Mouse (Mus musculus) E14TG2a.4 (cell line): ENCODE measurements around the gene Alg13.

ENCODE experiments used
- H3K27me3 ChIP-seq: 2 replicates; pipeline ENCODE4 v1.6.1; 2014; ENCODE audit warnings: low read length, control low read depth; ENCODE audit not compliant: insufficient read depth
- H3K36me3 ChIP-seq: 2 replicates; pipeline ENCODE4 v1.6.1; 2014; ENCODE audit warnings: low read length, control low read depth; ENCODE audit not compliant: insufficient read depth
- H3K4me1 ChIP-seq: replicated peaks from 2 replicates; pipeline ENCODE4 v1.6.1; 2014; ENCODE audit warnings: low read depth, low read length, control low read depth
- H3K4me3 ChIP-seq: replicated peaks from 2 replicates; pipeline ENCODE4 v1.5.1; 2014; ENCODE audit warnings: mild to moderate bottlenecking, low read length
- H3K9me3 ChIP-seq: 2 replicates; pipeline ENCODE4 v1.6.1; 2014; ENCODE audit warnings: low read length, control low read depth
- CTCF ChIP-seq: conservative IDR thresholded peaks from 2 replicates; pipeline ENCODE4 v1.5.1; 2014; ENCODE audit warnings: low read length
- NANOG ChIP-seq: IDR thresholded peaks from 2 replicates; pipeline ENCODE4 v1.6.1; 2014; ENCODE audit warnings: borderline replicate concordance, low read length, mixed read lengths
- POU5F1 ChIP-seq: IDR thresholded peaks from 2 replicates; pipeline ENCODE4 v1.6.1; 2014; ENCODE audit warnings: low read length, borderline replicate concordance

Gene Alg13

DNA sequence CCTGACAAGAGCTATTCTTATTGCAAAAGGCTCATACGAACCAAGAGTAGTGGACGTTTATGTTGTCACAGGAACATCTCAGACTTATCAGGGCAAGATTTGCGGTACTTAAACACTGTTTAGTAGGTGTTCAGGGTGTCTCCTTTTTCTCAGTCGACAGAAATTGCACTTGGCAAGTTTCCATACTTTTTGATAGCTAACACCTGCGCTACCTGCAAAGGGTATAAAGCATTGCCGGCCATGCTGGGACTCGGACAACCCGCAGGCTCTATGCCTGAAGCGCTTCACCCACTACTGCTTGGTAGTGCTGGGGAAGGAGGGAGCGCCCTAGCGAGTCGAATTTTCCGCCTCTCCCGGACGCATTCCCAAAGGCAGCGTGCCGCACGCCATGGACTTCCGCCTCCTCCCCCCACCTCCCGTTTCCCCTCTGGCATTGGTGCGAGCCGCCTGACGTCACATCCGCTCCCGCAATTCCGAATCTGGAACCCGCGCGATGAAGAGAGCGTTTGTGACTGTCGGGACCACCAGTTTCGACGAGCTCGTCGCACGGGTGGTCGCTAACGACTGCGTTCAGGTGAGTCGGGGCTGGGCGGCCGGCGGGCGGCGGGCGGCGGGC lies at the start of gene Alg13:
Gene Alg13 (plus strand): TSS at position 257 of the 616 bp plus-strand sequence.
- Histone ChIP-seq H3K9me3 (no peaks in the 10 kb centered on the region), H3K27me3 (no peaks in the 10 kb centered on the region), H3K4me3 (peak within 1 kb of the TSS; percentile 89), H3K4me1 (peaks cover 45% of the 10 kb centered on the region), H3K36me3 (peaks cover 27% of the 10 kb centered on the region)
- TF ChIP-seq POU5F1 (no peak), CTCF (no peak), NANOG (no peak)

DNA sequence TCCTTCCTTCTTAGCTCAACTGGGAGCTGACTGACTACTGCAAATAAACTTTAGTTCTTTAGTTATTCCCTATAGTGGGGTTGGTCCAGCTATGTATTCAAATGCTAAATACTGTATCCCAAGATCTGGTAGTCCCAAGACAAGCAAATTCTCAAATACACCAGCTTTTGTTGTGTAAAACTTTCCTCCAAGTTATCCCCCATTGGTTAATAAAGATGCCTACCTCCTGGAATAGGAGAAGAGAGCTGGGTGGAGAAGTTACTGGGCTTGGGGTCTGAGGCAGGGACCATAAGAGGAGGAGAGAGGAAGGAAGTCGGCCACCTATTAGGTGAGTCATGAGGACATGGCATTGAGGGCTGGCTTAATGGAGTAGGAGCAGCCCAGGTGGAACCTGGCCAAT lies 49.0 kb upstream of the Alg13 start:
- Histone ChIP-seq H3K9me3 (no peaks in the 10 kb centered on the region), H3K4me1 (peaks cover 23% of the 10 kb centered on the region), H3K36me3 (no peaks in the 10 kb centered on the region), H3K4me3 (no peak overlapping the region), H3K27me3 (no peaks in the 10 kb centered on the region)
- TF ChIP-seq POU5F1, result no peak
- no peak for TF ChIP-seq CTCF
- no peak for TF ChIP-seq NANOG

DNA sequence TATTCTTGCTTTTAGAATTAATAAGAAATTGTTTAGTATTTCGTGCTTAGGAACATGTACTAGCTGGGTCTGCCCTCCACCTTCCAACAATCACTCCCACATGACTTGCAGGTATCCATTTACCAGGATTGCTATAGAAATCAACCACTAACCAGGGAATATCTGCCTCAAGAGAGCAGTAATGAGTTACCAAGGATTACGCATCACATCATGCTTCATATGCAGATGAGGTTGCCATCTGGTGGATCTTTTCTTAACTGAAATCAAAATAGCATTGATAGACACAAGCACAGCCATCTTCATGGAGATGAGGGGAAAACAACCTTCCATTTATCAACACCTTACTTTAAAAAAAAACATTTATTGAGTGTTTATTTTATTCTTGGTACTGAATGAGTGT lies 16.1 kb upstream of the Alg13 start:
- Histone ChIP-seq H3K9me3 (no peaks in the 10 kb centered on the region), H3K4me1 (no peaks in the 10 kb centered on the region), H3K4me3 (no peak overlapping the region), H3K36me3 (no peaks in the 10 kb centered on the region), H3K27me3 (no peaks in the 10 kb centered on the region)
- no peak for TF ChIP-seq NANOG
- no peak for TF ChIP-seq POU5F1
- TF ChIP-seq CTCF, result no peak

DNA sequence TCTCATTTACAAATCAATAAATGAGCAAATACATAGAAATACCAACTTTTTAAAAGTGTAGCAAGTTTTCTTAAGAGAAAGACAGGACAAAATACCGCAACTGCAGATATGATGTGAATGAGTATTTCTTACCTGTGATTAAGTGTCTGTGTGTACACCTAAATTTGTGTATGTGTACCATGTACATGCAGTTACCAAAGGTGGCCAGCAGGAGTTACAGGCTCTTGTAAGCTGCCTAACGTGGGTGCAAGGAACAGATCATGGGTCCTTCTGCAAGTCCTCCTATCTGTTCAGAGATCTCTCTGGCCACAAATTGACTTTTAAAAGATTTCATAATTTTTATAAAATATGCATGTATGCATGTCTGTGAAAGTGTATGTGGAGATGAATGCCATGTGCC lies 11.9 kb upstream of the Alg13 start:
- no peaks in the 10 kb centered on the region for H3K9me3 ChIP-seq
- TF ChIP-seq CTCF (peak; percentile 36), NANOG (no peak)
- H3K36me3 ChIP-seq, result no peaks in the 10 kb centered on the region
- H3K4me3 ChIP-seq, result no peak overlapping the region
- H3K4me1 ChIP-seq, result peaks cover 10% of the 10 kb centered on the region; the same call in 1 of the 2 replicates
- H3K27me3 ChIP-seq, result no peaks in the 10 kb centered on the region

DNA sequence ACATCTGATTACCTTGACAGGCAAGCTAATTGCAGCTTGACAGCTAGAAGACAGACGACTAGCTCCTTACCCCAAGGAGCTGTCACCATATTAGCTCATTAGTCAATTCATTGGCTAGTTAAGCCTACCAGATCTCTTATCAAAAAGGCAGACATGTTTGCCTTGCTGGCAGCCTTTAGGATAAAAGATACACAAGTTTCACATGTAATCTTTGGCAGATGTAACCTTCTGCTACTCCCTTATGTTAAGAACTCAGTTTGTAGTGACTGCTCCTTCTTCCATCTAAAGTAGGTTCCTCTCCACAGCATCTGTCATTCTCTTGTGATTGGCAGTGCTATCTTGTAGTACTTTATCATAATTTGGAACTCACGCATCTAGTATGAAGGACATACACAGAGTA lies 3.6 kb upstream of the Alg13 start:
- TF ChIP-seq POU5F1, result no peak
- TF ChIP-seq CTCF, result no peak
- TF ChIP-seq NANOG, result no peak
- Histone ChIP-seq H3K4me1 (peaks cover 47% of the 10 kb centered on the region), H3K27me3 (no peaks in the 10 kb centered on the region), H3K4me3 (no peak overlapping the region), H3K9me3 (no peaks in the 10 kb centered on the region), H3K36me3 (no peaks in the 10 kb centered on the region)

DNA sequence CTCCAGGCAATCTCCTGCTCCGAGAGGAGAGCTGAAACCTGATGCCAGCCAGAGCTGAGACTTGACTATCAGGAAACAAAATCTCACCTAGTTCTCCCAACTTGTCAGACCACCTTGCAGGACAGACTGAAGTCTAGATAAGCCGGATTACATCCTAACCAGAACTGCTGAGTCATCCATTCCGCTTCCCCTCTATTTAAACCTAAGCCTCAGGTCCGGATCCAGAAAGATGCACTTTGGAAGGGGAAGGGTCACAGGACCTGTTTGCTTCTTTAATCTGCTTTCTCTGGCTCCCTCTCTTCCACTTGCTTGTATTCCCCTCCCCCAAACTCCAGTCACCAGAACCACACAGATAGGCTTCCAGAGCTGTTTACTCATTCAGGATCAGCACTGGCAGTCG lies 2.6 kb upstream of the Alg13 start:
- TF ChIP-seq POU5F1, result no peak
- no peak for TF ChIP-seq CTCF
- TF ChIP-seq NANOG, result no peak
- Histone ChIP-seq H3K4me1 (peaks cover 47% of the 10 kb centered on the region), H3K9me3 (no peaks in the 10 kb centered on the region), H3K36me3 (peaks cover 5% of the 10 kb centered on the region; the same call in 1 of the 2 replicates), H3K27me3 (no peaks in the 10 kb centered on the region), H3K4me3 (peak overlapping the region; percentile 65)

DNA sequence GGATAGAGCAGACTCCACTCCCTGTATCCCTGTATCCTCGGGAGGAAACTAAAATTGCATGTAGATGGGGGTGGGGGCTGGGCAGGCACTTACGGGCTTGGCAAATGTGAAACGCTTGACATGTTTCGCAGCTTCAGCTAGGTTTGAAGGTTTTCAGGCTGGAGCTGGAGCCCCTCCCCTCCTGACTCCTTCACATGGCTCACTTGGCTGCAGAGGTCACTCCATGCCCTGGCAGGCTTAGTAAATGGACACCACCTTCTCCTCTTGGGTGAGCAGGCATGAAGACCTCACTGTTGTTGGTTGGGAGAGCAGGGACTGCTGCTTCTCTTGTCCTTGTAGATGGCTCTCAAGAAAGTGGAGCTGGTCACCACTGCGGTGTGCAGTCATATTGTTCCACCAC lies 1.6 kb upstream of the Alg13 start:
- Histone ChIP-seq H3K27me3 (no peaks in the 10 kb centered on the region), H3K36me3 (peaks cover 11% of the 10 kb centered on the region), H3K4me1 (peaks cover 47% of the 10 kb centered on the region)

DNA sequence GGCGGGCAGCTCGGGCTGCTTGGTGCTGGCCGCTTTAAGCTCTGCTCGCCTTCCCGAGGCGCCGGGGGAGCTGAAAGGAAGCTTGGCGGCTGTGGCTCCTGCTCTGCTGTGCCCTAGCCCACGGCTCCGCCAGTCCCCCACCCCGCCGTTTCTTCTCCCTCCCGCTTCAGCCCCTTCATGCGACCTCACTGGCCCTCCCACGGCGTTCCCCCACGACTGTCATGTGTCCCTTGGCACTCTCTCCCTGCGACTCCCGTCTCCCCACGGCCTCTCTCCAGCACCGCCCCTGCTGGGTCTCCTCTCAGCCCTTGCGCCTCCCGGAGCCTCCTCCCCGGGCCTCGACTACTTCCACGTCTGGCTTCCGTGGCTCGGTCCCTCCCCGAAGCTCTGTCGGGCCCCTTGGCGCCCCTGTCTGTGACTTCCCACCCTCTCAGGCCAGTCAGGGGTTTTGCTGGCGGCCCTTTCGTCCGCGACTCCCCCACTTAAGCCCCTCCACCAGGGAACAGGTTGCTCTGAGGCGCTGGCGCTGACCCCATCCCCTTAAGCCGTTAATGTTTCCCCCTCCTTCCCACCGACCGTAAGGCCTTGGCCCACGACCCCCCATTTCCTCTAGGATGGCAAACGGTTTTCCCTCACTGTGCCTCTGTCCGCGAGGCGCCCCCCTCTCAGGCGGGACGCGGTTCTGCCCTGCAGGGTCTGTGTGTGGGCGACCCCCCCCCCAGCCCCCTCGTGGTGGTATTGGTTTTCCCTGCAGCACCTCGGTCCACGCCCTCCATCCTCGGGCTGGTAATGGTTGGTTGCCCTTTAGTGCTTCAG lies 768 bp downstream of the Alg13 start:
- peaks cover 41% of the 10 kb centered on the region for H3K4me1 ChIP-seq
- TF ChIP-seq POU5F1 (no peak), CTCF (no peak), NANOG (no peak)
- no peaks in the 10 kb centered on the region for H3K9me3 ChIP-seq
- H3K27me3 ChIP-seq, result no peaks in the 10 kb centered on the region
- H3K4me3 ChIP-seq, result peak overlapping the region; percentile 89
- peaks cover 33% of the 10 kb centered on the region for H3K36me3 ChIP-seq

More for the DNA sequence above, 1.6 kb upstream of the Alg13 start:
- H3K9me3 ChIP-seq, result no peaks in the 10 kb centered on the region
- no peak for TF ChIP-seq NANOG
- no peak for TF ChIP-seq POU5F1
- TF ChIP-seq CTCF, result no peak
- H3K4me3 ChIP-seq, result peak overlapping the region; percentile 65
